Comparison of ENCODE assay signal across 25 mouse cellular contexts in genomic region chr6:145090201-145090863, GRCm38 (mm10). TPM values are rescaled to one million over a fixed set of nuclear protein-coding genes. Genes with fewer than 3 reads are reported as not detected.
DNase-seq lines count a peak whose midpoint lies in the region; ATAC-seq and TF ChIP-seq lines count a peak whose summit lies in the region.
"Had no signal": no experiment of that assay in that cellular context is flagged by ENCODE, and none has a peak within 500 bp of the region (broad histone marks: within the 10 kb centered on the region; RNA-seq: fewer than 3 reads in every experiment).

No protein-coding gene starts in this region.

- TF ChIP-seq POLR2A in CH12.LX (IDR thresholded peaks at IDR 0.05; ENCODE audit: low read depth, low read length): no peak

- TF ChIP-seq CTCF in CH12.LX (conservative IDR thresholded peaks at IDR 0.05 in 1 of 2, IDR thresholded peaks at IDR 0.05 in 1 of 2; ENCODE audit: low read depth in 2 of 2, low read length in 2 of 2): no peak

- H3K27me3 ChIP-seq in kidney, embryonic 16.5 days (ENCODE audit: insufficient read depth, low read length): no peaks in the 10 kb centered on the region
- H3K27me3 ChIP-seq in CH12.LX (replicated peaks): no peaks in the 10 kb centered on the region
- H3K27me3 ChIP-seq in hindbrain, embryonic 10.5 days (ENCODE audit: insufficient read depth, poor library complexity, severe bottlenecking): no peaks in the 10 kb centered on the region
- H3K27me3 ChIP-seq: forebrain, embryonic 15.5 days; liver, embryonic 12.5 days; lung, embryonic 15.5 days; midbrain, embryonic 13.5 days; neural tube, embryonic 13.5 days; Patski; stomach, embryonic 15.5 days had no signal

- WGBS in kidney, embryonic 16.5 days: 54% methylated on average over 6 of the region's 6 CpGs
- WGBS in hindbrain, embryonic 10.5 days: 74% methylated on average over 6 of the region's 6 CpGs

- ATAC-seq in kidney, embryonic 16.5 days (ENCODE audit: low FRiP score, low TSS enrichment): peak; percentile 73
- ATAC-seq in megakaryocyte progenitor cell, adult 5-6 weeks (replicated peaks; ENCODE audit: poor library complexity): peak; percentile 16; the same call in 1 of the 2 replicates
- ATAC-seq: forebrain, embryonic 15.5 days; hindbrain, postnatal 0 days; midbrain, embryonic 13.5 days; Patski had no signal

- DNase-seq in kidney, postnatal 36 days: no peak
- no peak for DNase-seq in CH12.LX (ENCODE audit: extremely low read depth)
- peak; percentile 66 for DNase-seq in thymus, postnatal 25 days
- DNase-seq in cerebellum, adult 11 months: no peak
- DNase-seq in hindbrain, embryonic 10.5 days (ENCODE audit: low spot score): no peak
- DNase-seq: adrenal gland, adult 8-10 months; cerebellum, postnatal 10 days; gastrocnemius, postnatal 36 days; heart, postnatal 4 days; kidney, adult 11 months; kidney, postnatal 25 days; layer of hippocampus, adult 9-11 months had no signal

- no peak overlapping the region for H3K4me2 ChIP-seq in kidney, embryonic 16.5 days (replicated peaks; ENCODE audit: low read depth, low read length)
- H3K4me2 ChIP-seq in CH12.LX (ENCODE audit: insufficient read depth, low read depth, poor library complexity, severe bottlenecking): peak overlapping the region; percentile 8
- H3K4me2 ChIP-seq: forebrain, embryonic 15.5 days; heart, embryonic 11.5 days; lung, embryonic 15.5 days; midbrain, embryonic 13.5 days; neural tube, embryonic 13.5 days; stomach, embryonic 15.5 days had no signal

- no peaks in the 10 kb centered on the region for H3K9me3 ChIP-seq in kidney, embryonic 16.5 days (ENCODE audit: low read length)
- H3K9me3 ChIP-seq in CH12.LX (replicated peaks; ENCODE audit: low read length): no peaks in the 10 kb centered on the region
- no peaks in the 10 kb centered on the region for H3K9me3 ChIP-seq in hindbrain, embryonic 10.5 days
- H3K9me3 ChIP-seq: forebrain, embryonic 15.5 days; limb, embryonic 10.5 days; liver, embryonic 12.5 days; lung, embryonic 15.5 days; midbrain, embryonic 13.5 days; neural tube, embryonic 13.5 days; stomach, embryonic 15.5 days had no signal

- H3K4me3 ChIP-seq in kidney, embryonic 16.5 days (ENCODE audit: low read length): no peak overlapping the region
- no peak overlapping the region for H3K4me3 ChIP-seq in CH12.LX (replicated peaks in 1 of 3; ENCODE audit: low read depth in 2 of 3, low read length in 2 of 3, poor library complexity in 1 of 3)
- H3K4me3 ChIP-seq in hindbrain, embryonic 10.5 days: no peak overlapping the region
- H3K4me3 ChIP-seq: forebrain, embryonic 15.5 days; limb, embryonic 10.5 days; liver, embryonic 12.5 days; lung, embryonic 15.5 days; midbrain, embryonic 13.5 days; neural tube, embryonic 13.5 days; stomach, embryonic 15.5 days had no signal

- H3K27ac ChIP-seq in kidney, embryonic 16.5 days (ENCODE audit: low read length): no peak overlapping the region
- peak overlapping the region; percentile 29 for H3K27ac ChIP-seq in CH12.LX (ENCODE audit: insufficient read depth, low read depth)
- H3K27ac ChIP-seq in hindbrain, embryonic 10.5 days: no peak overlapping the region
- H3K27ac ChIP-seq: forebrain, embryonic 15.5 days; hindbrain, postnatal 0 days; limb, embryonic 10.5 days; liver, embryonic 12.5 days; lung, embryonic 15.5 days; macrophage; midbrain, embryonic 13.5 days; neural tube, embryonic 13.5 days; stomach, embryonic 15.5 days had no signal

- H3K4me1 ChIP-seq in kidney, embryonic 16.5 days (ENCODE audit: insufficient read depth, low read length): no peaks in the 10 kb centered on the region
- peaks cover 20 to 61% of the 10 kb centered on the region in 2 experiments for H3K4me1 ChIP-seq in CH12.LX (ENCODE audit: control insufficient read depth in 1 of 2, insufficient read depth in 2 of 2)
- no peaks in the 10 kb centered on the region for H3K4me1 ChIP-seq in hindbrain, embryonic 10.5 days (replicated peaks)
- H3K4me1 ChIP-seq: forebrain, embryonic 15.5 days; limb, embryonic 10.5 days; lung, embryonic 15.5 days; midbrain, embryonic 13.5 days; neural tube, embryonic 13.5 days; stomach, embryonic 15.5 days had no signal

- no peak for TF ChIP-seq EP300 in CH12.LX (IDR thresholded peaks at IDR 0.05; ENCODE audit: low read length)

- in situ Hi-C loops in CH12.LX (cut with MboI; ENCODE audit: low pct_ligation_motif_present, low pct_unique_long_range_greater_than_20kb, low sequenced_read_pairs): loop anchor here (5.0 kb wide), 3 partner anchors 42 to 257 kb away; no protein-coding TSS in a partner anchor

- H3K79me2 ChIP-seq in CH12.LX (replicated peaks; ENCODE audit: control insufficient read depth, extremely low read depth, insufficient read depth, poor library complexity, severe bottlenecking): no peaks in the 10 kb centered on the region

- dilution Hi-C loops in CH12.LX (cut with MboI; ENCODE audit: extremely low pct_ligation_motif_present, extremely low pct_unique_long_range_greater_than_20kb, low sequenced_read_pairs): no loop called here

- H3K36me3 ChIP-seq in kidney, embryonic 16.5 days (ENCODE audit: insufficient read depth, low read length): no peaks in the 10 kb centered on the region
- no peaks in the 10 kb centered on the region for H3K36me3 ChIP-seq in CH12.LX (replicated peaks in 1 of 2; ENCODE audit: control insufficient read depth in 1 of 2, insufficient read depth in 1 of 2, low read length in 1 of 2)
- H3K36me3 ChIP-seq in hindbrain, embryonic 10.5 days: no peaks in the 10 kb centered on the region
- H3K36me3 ChIP-seq: forebrain, embryonic 15.5 days; limb, embryonic 10.5 days; liver, embryonic 12.5 days; lung, embryonic 15.5 days; midbrain, embryonic 13.5 days; neural tube, embryonic 13.5 days; stomach, embryonic 15.5 days had no signal

- no peak overlapping the region for H3K9ac ChIP-seq in kidney, embryonic 16.5 days (replicated peaks; ENCODE audit: low read length)
- H3K9ac ChIP-seq in CH12.LX (ENCODE audit: insufficient read depth, low read depth): peak overlapping the region; percentile 31; the same call in 1 of the 2 replicates
- H3K9ac ChIP-seq: forebrain, embryonic 15.5 days; liver, embryonic 12.5 days; lung, embryonic 15.5 days; midbrain, embryonic 13.5 days; neural tube, embryonic 13.5 days; stomach, embryonic 15.5 days had no signal

- TF ChIP-seq RAD21 in CH12.LX (IDR thresholded peaks at IDR 0.05; ENCODE audit: low read depth, low read length): no peak

TF ChIP-seq in CH12.LX, 34 proteins besides CTCF, POLR2A, EP300 and RAD21:
- 0 out of 2 replicates have a peak, but pooled peaks have one; percentile 34 for TF ChIP-seq MAZ (IDR thresholded peaks at IDR 0.05; ENCODE audit: low read depth, low read length)
- peak; percentile 48 for TF ChIP-seq CHD2 (IDR thresholded peaks at IDR 0.05; ENCODE audit: low read length)
- no peak for TF ChIP-seq POLR2AphosphoS2 (IDR thresholded peaks at IDR 0.05; ENCODE audit: low read depth, low read length)

RNA-seq across cellular contexts. Expression of gene Bcat1, which starts 14.3 kb away (rescaled TPM):
- polyA plus RNA-seq in kidney, embryonic 16.5 days (2015; fragmentation: Nextera tagmentation; extraction: Ambion mirVana): 7.1 and 9.2 TPM in 2 replicates
- total RNA-seq in CH12.LX (2012; rRNA removed) (129 and 141 TPM in 2 replicates), CH12.LX (2014; rRNA removed) (176 and 199 TPM in 2 replicates)
- 157 and 176 TPM in 2 replicates for polyA plus RNA-seq in CH12.LX (2012; ENCODE audit: insufficient read length, low read depth)
- 0.27 and 0.29 TPM in 2 replicates for total RNA-seq in megakaryocyte progenitor cell, adult 5-6 weeks (2015)
- total RNA-seq in megakaryocyte progenitor cell, adult 5-6 weeks (2017): 1.1 and 1.5 TPM in 2 replicates
- polyA plus RNA-seq in hindbrain, embryonic 10.5 days (2016; fragmentation: Nextera tagmentation; extraction: Ambion mirVana): 123 and 134 TPM in 2 replicates
- polyA plus RNA-seq: macrophage had no signal

RNA-seq across cellular contexts. Expression of gene Lrmp, which starts 25.1 kb away (rescaled TPM):
- polyA plus RNA-seq in kidney, embryonic 16.5 days (2015; fragmentation: Nextera tagmentation; extraction: Ambion mirVana): 1.2 and 1.8 TPM in 2 replicates
- total RNA-seq in CH12.LX (2012; rRNA removed) (92.3 and 102 TPM in 2 replicates), CH12.LX (2014; rRNA removed) (155 and 171 TPM in 2 replicates)
- polyA plus RNA-seq in CH12.LX (2012; ENCODE audit: insufficient read length, low read depth): 163 and 180 TPM in 2 replicates
- total RNA-seq in megakaryocyte progenitor cell, adult 5-6 weeks (2015): 42.1 and 42.6 TPM in 2 replicates
- 93.6 and 125 TPM in 2 replicates for total RNA-seq in megakaryocyte progenitor cell, adult 5-6 weeks (2017)
- 1.8 and 2.4 TPM in 2 replicates for polyA plus RNA-seq in hindbrain, embryonic 10.5 days (2016; fragmentation: Nextera tagmentation; extraction: Ambion mirVana)

Comparison
In these comparisons a context has a peak if more than half of its experiments do, and no peak if none do; other contexts are left out.
1. RNA of gene Bcat1, which starts 14.3 kb away (polyA plus RNA-seq): 157 to 176 TPM in CH12.LX and 123 to 134 TPM in hindbrain, embryonic 10.5 days; 7.1 to 9.2 TPM in kidney, embryonic 16.5 days; every median in the first group is over 10 times any median in the second.
2. RNA of gene Lrmp, which starts 25.1 kb away (polyA plus RNA-seq): 163 to 180 TPM in CH12.LX; 1.8 to 2.4 TPM in hindbrain, embryonic 10.5 days and 1.2 to 1.8 TPM in kidney, embryonic 16.5 days; every median in the first group is over 10 times any median in the second.